In genomic region chr12:78971649-78972048, GRCm38 (mm10) we compare ENCODE assay signal across 10 mouse cellular contexts. TPM values are rescaled to one million over a fixed set of nuclear protein-coding genes. Genes with fewer than 3 reads are reported as not detected.
DNase-seq lines count a peak whose midpoint lies in the region; ATAC-seq lines count a peak whose summit lies in the region.
"Had no signal": no experiment of that assay in that cellular context is flagged by ENCODE, and none has a peak within 500 bp of the region (broad histone marks: within the 10 kb centered on the region; RNA-seq: fewer than 3 reads in every experiment).

No protein-coding gene starts in this region.

- intact Hi-C loops in heart, postnatal 25 days (cut with DNase I), result no loop called here
- intact Hi-C loops in heart, postnatal 36 days (cut with DNase I), result no loop called here

- peak; percentile 60 for DNase-seq in heart, adult 8-10 months (ENCODE audit: low spot score)
- no peak for DNase-seq in heart, postnatal 25 days (ENCODE audit: low spot score)
- peak; percentile 68 for DNase-seq in adrenal gland, postnatal 10 days
- peak; percentile 82 for DNase-seq in cerebellum, adult 9-11 months
- peak; percentile 34 to 43 for DNase-seq in heart, postnatal 36 days
- no peak for DNase-seq in layer of hippocampus, postnatal 25 days (ENCODE audit: extremely low spot score in 1 of 2, low spot score in 1 of 2)
- no peak for DNase-seq in right cerebral cortex, postnatal 4 days
- DNase-seq: thymus, postnatal 4 days had no signal

- ATAC-seq in inflammation-experienced regulatory T-cells, adult 6 months, result no peak
- ATAC-seq: hindbrain, postnatal 0 days had no signal

RNA-seq across cellular contexts. Expression of gene Tmem229b, which starts 35.8 kb away (rescaled TPM):
- total RNA-seq in heart, adult 8-10 months (2022), result 1 to 10 TPM; 2.3 to 4.4 (median 2.9) TPM
- 1 to 10 TPM; 3.8 to 5.0 TPM for total RNA-seq in heart, postnatal 25 days (2021)
- total RNA-seq in adrenal gland, postnatal 10 days (2021), result 10 to 100 TPM; 12.9 to 13.4 TPM
- 1 to 10 TPM; 2.6 to 5.4 TPM for total RNA-seq in heart, postnatal 36 days (2021)
- polyA plus RNA-seq in inflammation-experienced regulatory T-cells, adult 6 months (2017; shearing (Covaris generic)), result 10 to 100 TPM; 29.6 to 43.9 (median 34.4) TPM
- total RNA-seq in layer of hippocampus, postnatal 25 days (2021), result 10 to 100 TPM; 34.4 to 39.9 TPM

RNA-seq across cellular contexts. Expression of gene Plekhh1, which starts 57.3 kb away (rescaled TPM):
- 1 to 10 TPM in 2 of 4 experiments, under 1 TPM in 2; 0.87 to 2.8 (median 1.4) TPM for total RNA-seq in heart, adult 8-10 months (2022)
- 1 to 10 TPM; 2.6 to 3.6 TPM for total RNA-seq in heart, postnatal 25 days (2021)
- total RNA-seq in adrenal gland, postnatal 10 days (2021), result 1 to 10 TPM; 1.5 to 2.0 TPM
- 1 to 10 TPM; 1.6 to 2.1 TPM for total RNA-seq in heart, postnatal 36 days (2021)
- polyA plus RNA-seq in inflammation-experienced regulatory T-cells, adult 6 months (2017; shearing (Covaris generic)), result under 1 TPM; 0.07 to 0.14 (median 0.09) TPM
- 10 to 100 TPM; 21.5 to 21.6 TPM for total RNA-seq in layer of hippocampus, postnatal 25 days (2021)

Comparison
In these comparisons a context has a peak if more than half of its experiments do, and no peak if none do; other contexts are left out.
1. DNase-seq: peak in heart, adult 8-10 months (single experiment), adrenal gland, postnatal 10 days (single experiment), cerebellum, adult 9-11 months (single experiment) and heart, postnatal 36 days (2 of 2); none in heart, postnatal 25 days (single experiment), layer of hippocampus, postnatal 25 days (0 of 2) and right cerebral cortex, postnatal 4 days (single experiment).
2. RNA of gene Plekhh1, which starts 57.3 kb away (total RNA-seq): 21.5 to 21.6 TPM in layer of hippocampus, postnatal 25 days; 2.6 to 3.6 TPM in heart, postnatal 25 days, 1.6 to 2.1 TPM in heart, postnatal 36 days, 1.5 to 2.0 TPM in adrenal gland, postnatal 10 days and 0.87 to 2.8 TPM in heart, adult 8-10 months; every median in the first group is over 4 times any median in the second.